Mouse (Mus musculus): ENCODE results near the gene Cyfip2.

DNA sequence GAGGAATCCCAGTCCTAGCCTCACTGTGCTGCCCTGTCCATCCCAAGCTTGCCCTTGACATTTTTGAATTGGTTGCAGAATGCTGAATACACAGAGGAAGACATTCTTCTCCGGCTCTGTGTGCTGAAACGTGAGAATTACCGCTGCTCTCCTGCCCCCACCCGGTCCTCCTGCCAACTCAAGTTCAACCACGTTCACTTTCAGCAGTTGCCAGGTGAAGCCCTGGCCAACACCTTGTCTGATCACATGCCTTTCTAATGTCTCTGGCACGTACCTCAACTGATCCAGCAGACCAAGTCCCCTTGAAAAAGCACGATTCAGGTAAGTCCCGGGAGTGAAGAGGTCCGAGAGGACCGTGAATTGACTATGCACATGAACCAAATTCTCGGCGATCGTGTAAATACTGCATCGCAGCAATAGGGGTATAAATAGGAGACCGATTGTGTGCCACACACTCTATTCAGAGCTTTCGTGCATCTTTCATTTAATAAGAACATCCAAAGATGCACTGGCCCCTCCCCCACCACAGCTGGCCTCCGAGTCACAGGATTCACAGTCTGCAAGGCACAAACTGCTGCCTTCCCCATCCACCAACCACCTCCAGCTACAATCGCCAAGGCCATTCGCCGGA, 3.4 kb downstream of the Cyfip2 start:
- TF ChIP-seq CTCF (IDR thresholded peaks at IDR 0.05; ENCODE audit: low read depth, low read length), result no peak
- TF ChIP-seq POLR2A (IDR thresholded peaks at IDR 0.05; ENCODE audit: extremely low read depth, insufficient read depth, low read length), result no peak

All from liver, adult 2 months (tissue).